Mouse (Mus musculus) cerebellum, adult 9-10 months (tissue): ENCODE measurements around the gene Glod4.

Source experiments
- DNase-seq: peaks from one replicate; pipeline ENCODE4 v3.0.0; 2022

Glod4 gene

DNA sequence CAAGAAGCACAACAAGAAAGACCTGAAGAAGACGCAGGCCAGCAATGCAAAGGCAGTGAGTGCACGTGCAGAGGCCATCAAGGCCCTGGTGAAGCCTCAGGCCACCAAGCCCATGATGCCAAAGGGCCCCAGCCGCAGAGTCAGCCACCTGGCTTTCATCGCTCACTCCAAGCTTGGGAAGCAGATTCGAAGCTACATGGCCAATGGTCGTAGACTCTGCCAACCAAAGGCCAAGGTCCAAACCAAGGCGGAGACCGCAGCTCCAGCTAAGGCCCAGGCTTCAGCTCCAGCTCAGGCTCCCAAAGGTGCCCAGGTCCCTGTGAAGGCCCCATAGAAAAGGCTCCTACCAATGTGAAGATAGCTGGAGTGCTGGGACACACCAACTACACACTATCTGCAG is 99.1 kb downstream of the Glod4 start:
- DNase-seq, result no peak

DNA sequence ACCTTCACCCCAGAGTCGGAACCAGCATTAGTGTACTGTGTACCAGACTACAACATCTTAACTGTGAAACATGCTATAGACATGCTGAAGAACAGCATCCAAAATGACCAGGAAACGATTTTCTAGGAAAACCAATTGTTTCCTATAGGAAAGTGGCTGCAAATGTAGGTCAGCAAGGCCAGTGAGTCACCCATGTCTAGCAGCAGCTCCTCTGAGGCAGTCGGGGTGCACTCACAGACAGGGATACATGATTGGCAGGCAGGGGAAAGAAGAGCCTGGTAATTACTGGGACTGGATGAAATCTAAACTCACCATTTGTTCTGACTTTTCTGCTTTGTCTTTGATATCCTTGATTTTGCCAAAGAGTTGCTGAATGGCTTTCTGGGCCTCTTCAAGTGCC is 105.5 kb downstream of the Glod4 start:
- DNase-seq, result no peak

DNA sequence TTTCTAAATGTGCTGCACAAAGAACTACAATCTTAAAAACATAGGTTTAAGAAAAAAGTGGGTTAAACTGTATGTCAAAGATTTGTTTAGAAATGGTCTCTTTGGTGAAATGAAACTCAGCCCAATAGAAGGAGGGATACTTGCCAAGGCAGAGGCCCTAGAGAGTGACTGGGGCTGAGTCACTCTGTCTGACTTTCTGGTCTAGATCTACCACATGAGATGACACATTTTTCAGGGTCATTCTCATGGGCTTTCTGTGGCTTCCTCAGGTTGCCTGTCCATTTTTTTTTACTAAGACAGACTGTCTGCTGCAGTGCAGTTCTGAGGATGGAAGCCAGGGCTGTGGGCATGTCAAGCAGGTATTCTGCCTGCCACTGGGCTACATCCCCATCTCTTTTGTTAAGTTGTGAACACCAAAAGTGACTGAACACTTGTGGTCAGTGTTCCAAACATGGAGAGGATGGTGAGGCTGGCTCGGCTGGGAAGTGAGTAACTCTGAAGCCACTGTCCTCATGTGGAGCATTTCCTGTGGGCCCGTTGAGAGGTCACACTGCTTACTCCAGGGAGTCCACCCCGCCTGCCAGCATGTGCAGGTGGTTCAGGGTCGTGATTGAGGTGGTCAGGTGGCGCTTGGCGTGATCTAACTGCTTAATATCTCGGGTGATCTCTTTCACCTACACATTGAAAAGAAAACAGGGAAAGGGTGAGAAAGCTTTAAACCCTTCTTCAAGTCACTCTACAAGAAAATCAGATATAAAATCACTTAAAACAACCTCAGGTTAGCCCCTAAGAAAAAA is 107.7 kb downstream of the Glod4 start:
- DNase-seq, result no peak

DNA sequence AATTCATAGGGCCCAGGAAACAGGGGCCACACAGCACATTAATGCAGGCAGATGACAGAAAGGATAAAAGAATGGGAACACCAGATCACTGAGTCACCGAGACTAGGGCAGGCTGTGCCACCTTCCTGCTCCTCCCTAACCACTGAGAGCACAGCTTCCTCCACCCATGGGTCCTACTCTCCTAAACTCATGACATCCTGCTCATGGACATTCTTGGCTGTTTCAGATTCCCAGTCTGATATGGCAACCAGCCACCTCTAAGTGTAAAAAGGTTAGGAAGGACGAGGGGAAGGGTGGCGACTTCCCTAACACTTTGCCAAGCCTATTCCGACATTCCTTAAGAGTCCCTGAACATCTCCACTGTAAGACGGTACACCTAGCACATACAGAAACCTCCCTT is 112.7 kb downstream of the Glod4 start:
- DNase-seq, result no peak

DNA sequence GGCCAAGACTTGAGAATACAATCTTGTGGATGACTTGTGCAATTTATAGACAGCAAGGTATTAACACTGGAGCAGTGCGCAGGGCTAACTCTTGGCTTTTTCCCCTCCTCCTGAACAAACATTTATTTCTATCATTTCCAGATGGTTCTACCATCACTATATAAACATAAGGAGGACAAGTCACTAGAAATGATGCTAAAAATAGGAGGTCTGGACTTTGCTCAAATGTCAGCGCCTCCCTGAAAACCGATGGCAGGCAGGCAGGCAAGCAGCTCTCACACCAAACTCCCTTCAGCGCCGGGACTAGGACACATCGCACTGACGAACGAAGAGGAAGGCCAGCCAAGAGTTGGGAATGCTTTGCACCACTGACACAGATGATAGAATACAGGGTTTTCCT is 118.1 kb downstream of the Glod4 start:
- no peak for DNase-seq

DNA sequence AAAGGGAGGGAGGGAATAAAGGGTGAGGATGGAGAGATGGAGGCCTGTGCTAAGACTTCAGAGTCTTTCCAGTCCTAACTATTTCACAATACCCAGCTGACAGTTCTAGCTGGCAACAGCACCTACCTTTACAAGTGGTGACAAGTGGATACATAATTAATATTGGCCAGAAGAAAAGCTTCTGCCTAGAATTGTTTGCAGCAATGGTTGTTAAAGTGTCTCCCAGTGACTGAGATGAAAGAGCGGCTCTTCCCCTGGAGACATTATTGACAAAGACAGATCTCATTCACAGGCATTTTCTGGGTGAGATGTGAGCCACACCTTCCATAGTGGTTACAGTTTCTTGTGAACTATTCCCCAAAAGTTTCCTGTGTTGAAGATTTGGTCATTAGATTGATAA is 120.0 kb downstream of the Glod4 start:
- DNase-seq, result no peak

DNA sequence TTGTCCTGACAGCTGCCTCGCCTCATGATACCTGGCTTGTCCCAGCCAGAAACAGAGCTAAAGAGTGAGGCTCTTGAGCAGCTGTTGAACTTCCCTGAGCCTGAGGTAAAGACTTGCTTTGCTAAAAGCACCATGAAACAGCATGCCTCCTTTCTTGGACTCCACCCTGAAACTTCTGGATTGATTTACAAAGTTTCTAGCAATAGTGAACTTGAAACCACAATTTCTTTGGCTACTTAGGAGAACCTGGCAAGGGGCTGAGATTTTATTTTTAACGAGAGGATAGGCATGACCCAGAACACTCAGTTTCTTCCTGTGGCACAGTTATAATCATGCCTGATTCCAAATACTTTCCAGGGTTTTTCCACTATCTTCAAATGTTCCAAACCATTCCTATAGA is 121.0 kb downstream of the Glod4 start:
- no peak for DNase-seq

DNA sequence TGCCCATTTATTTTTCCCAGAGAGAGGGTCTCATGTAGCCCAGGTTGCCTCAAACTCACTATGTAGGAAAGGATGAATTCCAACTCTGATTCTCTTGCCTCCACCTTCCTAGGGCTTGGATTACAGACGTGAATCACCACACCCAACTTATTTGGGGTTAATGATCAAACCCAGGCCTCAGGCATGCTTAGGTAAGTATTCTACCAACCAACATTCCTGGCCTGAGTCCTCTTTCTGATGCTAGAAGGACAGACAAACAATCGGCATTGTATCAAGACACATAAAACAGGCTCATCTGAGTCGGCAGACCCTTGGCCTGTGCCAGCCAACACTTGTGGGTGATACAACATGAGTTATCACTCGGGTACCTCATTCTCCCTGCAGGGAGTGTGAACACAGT is 122.4 kb downstream of the Glod4 start:
- DNase-seq, result no peak

DNA sequence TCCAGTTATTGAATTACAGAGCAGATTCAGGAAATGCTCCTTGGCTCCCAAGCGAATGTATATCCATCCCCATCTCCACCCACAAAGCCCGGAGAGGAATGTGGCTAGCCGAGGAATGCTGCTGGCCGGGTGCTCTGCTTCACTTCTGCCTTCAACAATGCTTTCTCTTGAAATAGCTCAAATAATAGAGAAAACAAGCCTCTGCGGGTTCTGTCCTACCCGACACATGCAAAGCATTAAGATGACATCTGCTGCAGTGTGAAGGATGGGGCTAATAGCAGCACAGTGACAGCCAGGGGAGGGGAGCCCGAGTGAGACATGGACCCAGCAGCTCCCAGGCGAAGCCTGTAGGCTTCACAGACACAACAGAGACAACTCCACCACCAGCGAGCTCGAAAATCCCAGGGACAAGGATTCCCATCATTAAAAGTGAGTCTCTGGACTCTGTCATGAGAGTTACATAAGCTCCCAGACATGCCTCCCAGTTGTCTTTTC is 123.1 kb downstream of the Glod4 start:
- DNase-seq, result no peak

DNA sequence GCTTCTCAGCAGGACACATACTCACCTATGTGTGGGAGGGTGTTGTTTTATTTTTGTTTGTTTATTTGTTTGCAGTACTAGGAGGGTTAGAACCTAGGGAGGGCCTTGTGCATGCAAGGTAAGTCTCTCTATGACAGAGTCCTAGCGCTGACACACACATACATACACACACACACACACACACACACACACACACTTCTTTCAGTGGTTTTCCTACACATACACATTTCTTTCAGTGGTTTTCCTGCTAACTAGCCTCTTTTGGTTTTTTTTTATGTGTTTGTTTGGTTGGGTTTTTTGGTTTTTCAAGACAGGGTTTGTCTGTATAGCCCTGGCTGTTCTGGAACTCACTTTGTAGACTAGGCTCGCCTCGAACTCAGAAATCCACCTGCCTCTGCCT is 133.1 kb downstream of the Glod4 start:
- no peak for DNase-seq

DNA sequence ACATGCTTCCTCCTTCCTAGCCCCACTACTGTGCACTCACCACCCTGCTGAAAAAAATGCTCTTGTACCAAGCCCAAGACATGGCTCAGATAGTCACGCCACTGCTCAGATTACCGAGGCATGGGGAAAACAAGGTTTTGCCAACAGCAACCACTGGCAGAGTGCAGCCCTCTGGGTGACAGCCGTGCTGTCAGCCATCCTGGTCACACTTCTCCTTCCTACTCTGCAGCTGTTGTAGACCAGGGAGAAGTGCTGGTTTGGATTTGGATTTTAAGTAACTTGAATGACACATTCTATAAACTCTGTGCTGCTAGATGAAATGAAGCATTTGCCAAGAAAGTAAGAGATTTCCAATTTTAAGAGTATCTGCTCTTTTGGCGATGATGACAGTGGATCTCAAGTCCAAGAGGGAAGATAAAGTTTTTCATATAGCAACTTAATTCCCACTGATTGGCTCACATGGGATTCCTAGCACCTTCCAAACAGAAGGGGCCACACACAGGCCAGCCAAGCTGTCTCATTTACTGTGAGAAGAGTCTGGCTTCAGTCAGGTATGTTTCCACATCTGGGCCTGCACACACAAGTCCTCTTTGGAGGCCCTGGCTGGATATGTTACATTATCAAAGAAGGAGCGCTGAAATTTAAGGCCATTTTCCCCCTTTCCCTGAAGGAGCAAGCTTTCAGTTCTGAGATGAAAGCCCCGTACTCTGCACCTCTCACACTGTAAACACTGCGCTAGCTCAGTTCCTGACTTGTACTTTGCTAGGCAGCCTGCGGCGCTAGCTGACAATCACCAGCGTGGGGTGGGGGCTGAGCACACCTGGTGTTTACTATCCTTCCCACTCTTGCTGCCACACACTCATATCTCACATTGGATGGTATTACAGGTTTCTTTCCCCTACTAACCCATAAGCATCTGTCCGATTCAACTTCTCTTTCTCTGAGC is 136.7 kb downstream of the Glod4 start:
- DNase-seq, result no peak

DNA sequence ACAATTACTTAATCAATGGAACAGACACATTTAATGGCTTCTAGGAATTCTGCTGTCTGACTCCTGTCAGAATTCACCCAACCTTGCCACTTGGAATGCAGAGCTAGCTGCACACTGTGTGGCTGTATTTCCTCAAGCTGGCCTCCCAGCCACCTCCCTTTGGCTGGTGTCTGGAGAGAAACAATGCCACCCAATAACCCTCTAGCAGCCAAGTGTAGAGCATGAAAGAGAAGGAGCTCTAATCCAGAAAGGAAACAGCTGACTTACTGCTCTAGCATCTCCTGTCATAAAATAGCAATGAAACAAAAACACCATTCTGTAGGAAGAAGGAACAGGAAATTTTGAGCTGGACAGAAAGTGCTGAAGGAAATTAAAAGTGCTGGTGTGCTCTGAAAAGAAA is 142.4 kb downstream of the Glod4 start:
- DNase-seq, result no peak

DNA sequence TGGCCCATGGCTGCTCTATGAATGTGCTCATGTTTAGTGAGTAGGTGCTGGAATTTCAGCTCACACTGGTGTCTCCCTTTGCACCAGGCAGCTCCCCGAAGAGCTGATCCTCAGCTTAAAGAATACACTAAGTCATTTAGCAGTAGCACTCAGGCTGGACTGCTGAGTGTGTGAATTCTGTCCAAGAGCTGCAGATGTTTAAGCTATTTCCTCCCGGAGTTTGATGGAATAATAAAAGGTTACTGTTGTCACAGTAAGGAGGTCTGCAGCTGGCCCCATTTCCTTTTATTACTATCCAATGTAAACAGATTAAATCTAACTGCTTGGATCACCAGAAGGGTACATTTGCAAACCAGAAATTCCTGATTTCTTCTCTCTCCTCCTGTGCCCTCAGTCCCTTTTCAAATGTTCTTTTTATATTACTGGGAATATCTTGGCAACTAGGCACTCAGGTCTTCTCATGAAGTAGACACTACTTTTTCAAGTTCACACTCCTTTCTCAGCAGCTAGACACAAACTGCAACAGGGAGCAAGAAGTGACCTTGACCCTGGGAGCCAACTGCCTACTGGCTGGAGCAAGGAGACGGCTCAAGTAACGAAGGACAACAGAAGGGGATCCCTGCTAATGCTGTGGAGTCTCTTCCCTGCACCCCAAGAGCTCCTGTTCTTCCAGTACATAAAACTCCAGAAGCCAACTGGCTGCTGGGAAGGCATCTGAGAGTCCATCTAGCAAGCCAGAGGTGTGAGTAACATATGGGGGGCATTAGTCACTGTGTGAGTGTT is 144.1 kb downstream of the Glod4 start:
- DNase-seq, result no peak

DNA sequence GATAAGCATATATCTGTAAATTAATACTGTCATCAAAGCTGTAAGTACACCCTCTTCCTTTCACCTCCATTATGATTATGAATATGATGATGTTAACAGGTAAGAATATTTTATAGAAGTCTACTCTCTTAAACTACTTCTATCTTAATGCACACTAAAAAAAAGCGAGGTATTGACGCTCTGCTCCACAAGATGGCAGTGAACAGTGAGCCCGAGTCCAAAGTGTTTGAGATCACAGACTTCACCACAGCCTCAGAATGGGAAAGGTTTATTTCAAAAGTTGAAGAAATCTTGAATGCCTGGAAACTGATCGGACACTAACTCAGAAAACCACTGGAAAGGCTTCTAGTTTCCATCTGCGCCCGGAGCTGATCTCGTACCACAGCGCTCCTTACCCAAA is 149.9 kb downstream of the Glod4 start:
- no peak for DNase-seq

DNA sequence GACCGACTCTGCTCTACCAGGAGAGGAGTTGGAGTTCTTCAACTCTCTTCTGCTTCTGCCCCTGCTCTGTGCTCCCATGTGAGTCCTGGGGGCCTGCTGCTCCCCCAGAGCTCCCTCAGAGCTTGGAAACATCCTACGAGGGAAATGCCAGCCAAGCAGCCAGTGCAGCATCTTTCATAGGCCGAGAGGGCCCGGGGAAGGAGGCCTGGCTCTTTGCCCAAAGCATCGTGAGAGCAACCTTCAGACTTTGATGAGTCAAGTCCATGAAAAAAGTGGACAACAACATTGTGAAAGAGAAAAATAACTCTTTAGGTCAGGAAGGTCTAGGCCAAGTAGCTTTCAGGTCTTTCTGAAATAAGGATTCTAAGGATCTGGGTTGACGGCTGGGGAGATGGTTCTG is 153.7 kb downstream of the Glod4 start:
- DNase-seq, result no peak

DNA sequence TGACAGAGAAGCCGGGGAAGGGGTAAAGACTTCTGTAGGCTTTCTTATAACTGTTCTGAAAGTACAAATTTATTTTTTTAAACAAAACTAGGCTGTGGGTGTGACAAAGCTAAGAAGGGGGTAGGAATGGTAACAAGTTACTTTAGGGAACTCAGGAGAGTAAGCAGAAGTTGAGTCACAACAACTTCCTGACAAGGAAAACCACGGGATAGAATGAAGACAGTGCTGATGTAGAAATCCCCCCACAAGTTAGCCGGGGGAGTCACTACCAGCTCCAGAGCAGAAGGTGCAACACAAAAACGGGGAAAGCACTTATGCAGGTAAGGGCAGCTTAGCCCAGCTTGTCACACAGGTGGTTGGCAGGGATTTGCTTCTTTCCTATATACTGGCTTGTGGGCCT is 155.0 kb downstream of the Glod4 start:
- DNase-seq, result no peak

DNA sequence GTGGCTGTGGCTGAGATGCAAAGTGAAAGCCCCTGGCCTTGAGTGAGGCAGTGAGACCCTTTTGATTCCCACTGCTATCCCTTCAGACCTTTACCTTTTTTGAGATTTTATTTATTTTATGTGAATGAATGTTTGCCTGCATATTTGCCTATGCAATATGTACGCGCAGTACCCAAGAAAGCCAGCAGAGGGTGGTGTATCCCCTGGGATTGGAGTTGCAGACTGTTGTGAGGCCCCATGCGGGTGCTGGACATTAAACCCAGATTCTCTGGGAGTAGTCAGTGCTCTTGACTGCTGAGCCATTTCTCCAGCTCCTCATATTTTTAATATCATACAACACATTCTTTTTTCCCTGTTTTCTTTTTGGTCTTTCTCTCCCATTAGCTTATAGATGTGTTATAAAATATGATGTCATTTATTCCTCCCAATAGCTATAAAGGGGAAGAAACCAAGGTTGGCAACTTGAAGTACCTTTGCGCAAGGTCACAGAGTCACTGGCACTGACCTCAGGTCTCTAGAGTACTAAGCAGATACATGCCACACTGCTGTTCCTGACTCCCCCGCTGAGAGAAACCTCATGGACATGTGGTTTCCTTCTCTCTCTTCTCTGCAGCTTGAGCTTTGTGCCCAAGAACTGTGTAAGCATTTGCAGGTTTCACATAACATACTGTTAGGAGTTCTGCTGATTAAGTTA is 157.5 kb downstream of the Glod4 start:
- peak; percentile 31 for DNase-seq

DNA sequence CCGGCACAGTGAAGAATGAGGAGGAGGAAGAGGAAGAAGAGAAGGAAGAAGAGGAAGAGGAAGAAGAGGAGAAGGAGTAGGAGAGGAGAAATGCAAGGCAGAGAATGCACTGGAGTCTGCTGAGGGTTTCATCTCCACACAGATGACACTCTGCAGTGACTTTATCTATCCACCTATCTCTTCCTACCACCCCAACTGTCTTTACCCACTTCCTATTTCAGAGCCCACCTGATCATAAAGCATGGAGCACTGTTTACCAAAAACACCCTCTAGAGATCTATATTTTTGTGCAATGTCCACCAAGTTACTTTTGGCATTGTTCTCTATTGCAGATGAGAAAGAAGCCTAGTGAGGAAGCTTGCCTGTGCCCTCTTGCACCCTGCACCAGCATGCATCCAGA is 158.6 kb downstream of the Glod4 start:
- DNase-seq, result no peak

DNA sequence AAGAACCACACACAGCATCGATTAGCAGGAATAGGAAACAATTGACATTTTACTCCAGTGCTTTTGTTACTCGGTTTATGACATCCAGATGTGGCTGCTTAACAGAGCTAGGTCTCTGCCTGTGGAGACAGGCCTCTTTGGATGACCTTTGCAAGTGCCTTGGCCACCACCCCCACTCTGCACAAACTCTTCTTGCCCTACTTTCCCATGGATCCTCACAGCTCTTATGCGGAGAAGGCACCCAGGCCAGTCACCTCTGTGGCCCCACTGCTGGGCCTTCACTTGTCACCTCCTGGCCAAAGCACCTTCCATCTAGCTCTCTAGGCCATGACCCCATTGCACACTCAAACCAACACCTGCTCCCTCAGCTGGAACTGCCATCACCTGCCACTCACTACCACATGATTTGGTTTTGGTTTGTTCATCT is 159.6 kb downstream of the Glod4 start:
- DNase-seq, result no peak

DNA sequence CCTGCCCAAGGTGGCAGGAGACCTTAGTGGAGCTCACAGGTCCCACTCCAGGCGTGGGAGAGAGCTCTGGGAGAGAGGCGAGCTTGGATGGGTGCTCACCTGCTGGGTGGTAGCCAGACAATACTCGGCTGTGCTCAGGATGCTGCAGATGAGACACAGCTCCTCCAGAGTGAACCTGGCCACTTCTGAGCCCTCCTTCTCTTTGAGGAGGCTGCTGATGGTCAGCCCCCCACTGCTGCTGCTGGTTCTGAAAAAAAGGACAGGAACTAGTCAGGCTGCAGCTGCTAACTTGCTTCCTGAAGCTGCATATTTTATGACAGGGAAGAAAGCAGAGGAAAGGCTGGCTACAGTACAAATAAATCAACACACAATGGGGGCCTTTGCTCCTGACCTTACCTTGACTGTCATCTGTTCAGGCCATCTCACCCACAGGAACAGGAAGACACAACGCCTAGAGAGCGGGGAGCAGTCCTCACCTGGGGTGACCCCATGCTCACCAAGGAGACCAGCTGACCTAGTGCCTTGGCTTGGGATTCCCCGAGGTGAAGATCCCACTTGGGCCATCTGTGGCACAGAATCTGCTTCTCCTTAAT is 162.4 kb downstream of the Glod4 start:
- DNase-seq, result no peak

DNA sequence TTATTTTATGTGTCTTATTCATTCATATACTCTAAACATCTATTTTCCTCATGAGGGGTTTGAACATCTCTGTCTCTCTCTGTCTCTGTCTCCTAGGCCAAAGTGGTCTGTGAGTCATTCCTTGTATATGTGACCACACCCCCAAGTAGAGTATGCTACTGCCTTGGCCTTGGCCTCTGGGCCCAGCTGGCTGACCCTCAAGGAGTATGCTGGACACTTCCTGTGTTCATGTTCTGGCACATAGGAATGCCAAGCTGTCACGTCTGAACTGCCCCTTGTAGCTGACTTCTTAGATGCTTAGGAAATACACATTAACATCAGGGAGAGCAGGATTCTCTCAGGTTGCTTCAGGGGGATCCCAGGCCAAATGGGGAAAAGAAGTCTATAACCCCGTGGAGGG is 163.2 kb downstream of the Glod4 start:
- DNase-seq, result no peak

DNA sequence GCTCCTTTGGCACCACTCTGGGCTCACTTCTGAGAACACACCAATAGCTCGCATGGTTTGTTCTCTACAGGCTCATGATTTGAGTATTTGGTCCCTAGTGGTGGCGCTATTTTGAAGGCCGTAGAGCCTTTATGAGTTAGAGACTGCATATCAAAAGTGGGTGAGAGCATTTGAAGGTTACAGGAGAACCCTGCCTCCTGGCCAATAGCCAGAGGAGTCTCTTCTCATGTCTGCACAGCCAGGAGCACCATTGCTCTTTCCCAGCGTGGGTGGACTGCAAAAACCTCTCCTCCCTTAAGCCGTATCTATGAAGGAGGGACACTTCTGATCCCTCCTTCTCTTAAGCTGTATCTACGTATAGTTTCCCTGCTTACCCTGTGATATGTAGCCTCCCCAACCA is 166.2 kb downstream of the Glod4 start:
- no peak for DNase-seq
